Mouse (Mus musculus): ENCODE results near the gene Mta2.

DNA sequence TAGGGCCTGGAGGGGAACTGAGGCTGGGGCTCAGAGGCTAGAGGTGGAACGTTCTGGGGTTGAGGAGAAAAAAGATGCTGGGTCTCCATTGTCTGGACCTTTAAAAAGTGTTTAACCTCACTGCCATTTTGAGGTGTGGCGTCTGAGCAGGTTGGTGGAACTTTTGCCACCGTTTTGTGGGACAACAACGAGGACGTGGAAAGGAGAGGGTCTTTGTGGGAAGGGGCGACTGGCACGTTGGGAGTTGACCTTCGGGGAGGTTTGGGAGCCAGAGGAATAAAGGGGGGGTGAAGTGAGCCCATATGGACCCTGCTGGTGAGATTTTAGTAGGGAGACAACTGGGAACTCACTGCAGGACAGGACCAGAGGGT, 25.7 kb downstream of the Mta2 start:
- TF ChIP-seq CTCF (IDR thresholded peaks at IDR 0.05; ENCODE audit: borderline replicate concordance, insufficient read depth, low read length) (no peak), POLR2A (IDR thresholded peaks at IDR 0.05; ENCODE audit: low read depth, low read length) (no peak)
